Comparison of ENCODE assay signal across 8 mouse cellular contexts in genomic region chr4:134704590-134704989, GRCm38 (mm10). TPM values are rescaled to one million over a fixed set of nuclear protein-coding genes. Genes with fewer than 3 reads are reported as not detected.
DNase-seq lines count a peak whose midpoint lies in the region; ATAC-seq and TF ChIP-seq lines count a peak whose summit lies in the region.

No protein-coding gene starts in this region.

- H3K9me3 ChIP-seq in heart, embryonic 15.5 days (replicated peaks): no peaks in the 10 kb centered on the region
- no peaks in the 10 kb centered on the region for H3K9me3 ChIP-seq in hindbrain, embryonic 12.5 days (replicated peaks)
- H3K9me3 ChIP-seq in midbrain, embryonic 12.5 days: no peaks in the 10 kb centered on the region

- no peak for ATAC-seq in heart, embryonic 15.5 days (replicated peaks; ENCODE audit: insufficient number of reproducible peaks, insufficient read depth, low FRiP score, low read depth)
- peak; percentile 69 for ATAC-seq in hindbrain, embryonic 12.5 days (ENCODE audit: low FRiP score)
- no peak for ATAC-seq in midbrain, embryonic 12.5 days (ENCODE audit: low FRiP score, low read depth)

- TF ChIP-seq POLR2A in bone marrow, adult 2 months (IDR thresholded peaks at IDR 0.05; ENCODE audit: borderline replicate concordance, control insufficient read depth, low read depth, low read length): no peak

- H3K4me3 ChIP-seq in heart, embryonic 15.5 days: peak overlapping the region; percentile 74
- peak overlapping the region; percentile 50 for H3K4me3 ChIP-seq in bone marrow, adult 2 months (replicated peaks; ENCODE audit: control insufficient read depth, low read depth, low read length)
- H3K4me3 ChIP-seq in hindbrain, embryonic 12.5 days: peak overlapping the region; percentile 59
- peak overlapping the region; percentile 59 for H3K4me3 ChIP-seq in midbrain, embryonic 12.5 days

- H3K4me1 ChIP-seq in heart, embryonic 15.5 days (replicated peaks): peaks cover 32% of the 10 kb centered on the region
- H3K4me1 ChIP-seq in bone marrow, adult 2 months (ENCODE audit: control insufficient read depth, insufficient read depth, low read length): peaks cover 2% of the 10 kb centered on the region; the same call in 1 of the 2 replicates
- peaks cover 22% of the 10 kb centered on the region for H3K4me1 ChIP-seq in hindbrain, embryonic 12.5 days
- H3K4me1 ChIP-seq in midbrain, embryonic 12.5 days: peaks cover 26% of the 10 kb centered on the region

- peak overlapping the region; percentile 54 for H3K9ac ChIP-seq in heart, embryonic 15.5 days
- H3K9ac ChIP-seq in hindbrain, embryonic 12.5 days: peak overlapping the region; percentile 69
- peak overlapping the region; percentile 65 for H3K9ac ChIP-seq in midbrain, embryonic 12.5 days (replicated peaks)

- TF ChIP-seq CTCF in bone marrow, adult 2 months (IDR thresholded peaks at IDR 0.05; ENCODE audit: control insufficient read depth, insufficient read depth, low read length): no peak

- H3K27ac ChIP-seq in heart, embryonic 15.5 days: no peak overlapping the region
- H3K27ac ChIP-seq in bone marrow, adult 2 months (ENCODE audit: control insufficient read depth, insufficient read depth, low read depth, low read length, poor library complexity): no peak overlapping the region; the same call in 1 of the 2 replicates
- H3K27ac ChIP-seq in hindbrain, embryonic 12.5 days: peak overlapping the region; percentile 84
- peak overlapping the region; percentile 71 for H3K27ac ChIP-seq in midbrain, embryonic 12.5 days (replicated peaks)

- no peak for DNase-seq in heart, adult 8-10 months (ENCODE audit: low spot score)
- DNase-seq in cerebellum, adult 8-10 months: no peak
- no peak for DNase-seq in adrenal gland, postnatal 10 days
- DNase-seq in kidney, postnatal 36 days: no peak

- WGBS in heart, embryonic 15.5 days: under 1% methylated on average over 21 of the region's 21 CpGs
- WGBS in bone marrow, adult 2 months: 2% methylated on average over 21 of the region's 21 CpGs
- WGBS in hindbrain, embryonic 12.5 days: 0% methylated on average over 21 of the region's 21 CpGs
- 1% methylated on average over 21 of the region's 21 CpGs for WGBS in midbrain, embryonic 12.5 days

- no peaks in the 10 kb centered on the region for H3K36me3 ChIP-seq in heart, embryonic 15.5 days
- no peaks in the 10 kb centered on the region for H3K36me3 ChIP-seq in hindbrain, embryonic 12.5 days
- H3K36me3 ChIP-seq in midbrain, embryonic 12.5 days: no peaks in the 10 kb centered on the region

- no peaks in the 10 kb centered on the region for H3K27me3 ChIP-seq in heart, embryonic 15.5 days
- H3K27me3 ChIP-seq in hindbrain, embryonic 12.5 days: peaks cover 38% of the 10 kb centered on the region
- peaks cover 47% of the 10 kb centered on the region for H3K27me3 ChIP-seq in midbrain, embryonic 12.5 days

- peak overlapping the region; percentile 99 for H3K4me2 ChIP-seq in heart, embryonic 15.5 days
- H3K4me2 ChIP-seq in hindbrain, embryonic 12.5 days (replicated peaks): peak overlapping the region; percentile 97
- peak overlapping the region; percentile 99 for H3K4me2 ChIP-seq in midbrain, embryonic 12.5 days (replicated peaks)

RNA-seq across cellular contexts. Expression of gene Man1c1, which starts 0.5 kb away (rescaled TPM):
- polyA plus RNA-seq in heart, embryonic 15.5 days (2015; fragmentation: Nextera tagmentation; extraction: Ambion mirVana): 5.1 and 6.6 TPM in 2 replicates
- 10 to 100 TPM; 22.6 to 26.7 (median 25.3) TPM for total RNA-seq in heart, adult 8-10 months (2022)
- polyA plus RNA-seq in bone marrow, adult 2 months (2011; ENCODE audit: insufficient read depth, insufficient read length, low replicate concordance, missing spikeins): 2.7 and 7.3 TPM in 2 replicates
- polyA plus RNA-seq in hindbrain, embryonic 12.5 days (2016; fragmentation: Nextera tagmentation; extraction: Ambion mirVana): 6.4 and 7.4 TPM in 2 replicates
- 5.4 and 6.5 TPM in 2 replicates for polyA plus RNA-seq in midbrain, embryonic 12.5 days (2016; fragmentation: Nextera tagmentation; extraction: Ambion mirVana)
- total RNA-seq in adrenal gland, postnatal 10 days (2021): 10 to 100 TPM; 21.3 TPM

Comparison
In these comparisons a context has a peak if more than half of its experiments do, and no peak if none do; other contexts are left out.
1. H3K27ac ChIP-seq: peak in hindbrain, embryonic 12.5 days (single experiment) and midbrain, embryonic 12.5 days (single experiment); none in heart, embryonic 15.5 days (single experiment) and bone marrow, adult 2 months (single experiment).
2. Peak in every context shown above with its lines, with median percentiles within 50 percentile points of each other: H3K4me2 ChIP-seq, H3K4me3 ChIP-seq and H3K9ac ChIP-seq.